Mouse (Mus musculus) fibroblast of lung, adult 2 months (primary cell): ENCODE measurements around the gene Klf7.

Experiments used
- DNase-seq: peaks from one replicate; pipeline ENCODE4 v3.0.0-alpha.2; 2011; ENCODE audit warnings: low read depth

The Klf7 gene

DNA sequence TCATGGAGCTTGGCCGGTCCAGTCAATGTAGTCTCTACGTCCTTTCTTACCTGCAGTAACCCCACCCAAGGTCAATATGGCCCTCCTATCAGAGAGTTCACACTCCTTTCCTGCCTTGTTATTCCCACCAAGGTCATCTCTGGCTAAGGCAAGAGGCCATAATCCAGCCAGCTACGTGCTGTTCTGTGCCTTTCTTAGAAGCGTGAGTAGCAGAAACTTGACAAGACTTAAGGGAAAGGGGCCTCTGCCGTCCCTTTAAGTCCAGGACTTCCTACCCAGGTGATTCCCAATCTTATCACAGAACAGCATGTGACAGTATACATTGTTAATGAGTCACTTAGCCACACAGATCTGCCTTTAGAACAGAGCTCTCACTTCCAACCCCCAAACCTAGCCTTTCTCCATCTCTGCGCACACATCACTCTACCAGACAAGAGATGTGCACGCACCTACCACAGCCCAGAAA lies 16.9 kb downstream of the Klf7 start:
- no peak for DNase-seq

DNA sequence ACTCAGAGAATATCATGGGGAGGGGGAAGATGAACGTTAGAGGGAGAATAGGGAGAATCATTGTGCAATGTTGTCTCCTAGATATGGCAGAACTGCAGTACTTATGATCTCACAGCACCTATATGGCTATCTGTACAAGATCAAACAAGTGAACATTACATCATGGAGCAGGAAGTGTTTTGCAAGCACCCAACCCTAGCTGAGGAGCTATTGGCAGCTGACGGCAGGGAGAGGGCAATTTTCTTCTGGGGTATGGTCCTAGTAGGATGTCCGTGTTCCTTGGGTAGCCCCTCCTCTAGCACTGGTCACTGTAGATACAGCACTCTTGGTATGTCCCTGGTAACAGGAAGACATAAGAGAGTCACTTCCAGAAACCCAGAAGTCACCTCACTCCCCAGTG lies 17.4 kb downstream of the Klf7 start:
- DNase-seq, result no peak

- no peak for DNase-seq
Measured at GRCm38 (mm10) chr1:64101331-64101730, 20.8 kb downstream of the Klf7 start.

- DNase-seq, result no peak
Measured at GRCm38 (mm10) chr1:64098800-64099199, 23.3 kb downstream of the Klf7 start.

DNA sequence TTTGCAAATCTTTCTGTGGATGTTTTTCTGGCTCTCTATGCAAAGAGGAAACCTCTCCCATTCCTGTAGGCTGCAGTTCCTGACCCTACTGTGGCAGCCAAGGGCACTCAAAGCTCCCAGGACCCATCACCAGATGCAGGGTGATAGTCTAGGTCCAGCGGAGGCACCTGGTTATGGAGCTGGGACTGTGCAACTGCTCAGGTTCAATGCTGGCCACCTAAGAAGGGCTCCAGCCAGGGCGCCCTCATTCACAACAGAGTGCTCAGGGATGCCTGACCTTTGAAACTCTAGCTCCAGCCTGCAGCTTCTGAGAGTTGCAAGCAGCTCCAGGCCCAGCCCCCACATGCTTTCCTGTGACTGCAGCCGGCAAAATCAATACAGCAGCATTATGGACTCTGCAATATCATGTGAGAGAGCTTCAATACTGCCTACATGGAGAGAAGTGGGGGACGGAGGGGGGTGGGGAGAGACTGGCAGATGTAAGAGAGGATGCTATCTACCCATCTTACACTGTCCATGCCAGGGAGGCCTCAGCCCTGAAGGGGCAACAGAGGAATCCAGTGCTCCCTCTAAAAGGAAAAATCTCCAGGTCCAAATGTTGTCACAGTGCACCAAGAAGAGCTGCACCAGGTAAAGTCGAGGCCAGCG lies 24.3 kb downstream of the Klf7 start:
- no peak for DNase-seq

GRCm38 (mm10) chr1:64093018-64093417 lies 29.1 kb downstream of the Klf7 start:
- DNase-seq, result no peak

GRCm38 (mm10) chr1:64091591-64091990 lies 30.5 kb downstream of the Klf7 start:
- no peak for DNase-seq

GRCm38 (mm10) chr1:64090566-64090965 lies 31.5 kb downstream of the Klf7 start:
- DNase-seq, result no peak

DNA sequence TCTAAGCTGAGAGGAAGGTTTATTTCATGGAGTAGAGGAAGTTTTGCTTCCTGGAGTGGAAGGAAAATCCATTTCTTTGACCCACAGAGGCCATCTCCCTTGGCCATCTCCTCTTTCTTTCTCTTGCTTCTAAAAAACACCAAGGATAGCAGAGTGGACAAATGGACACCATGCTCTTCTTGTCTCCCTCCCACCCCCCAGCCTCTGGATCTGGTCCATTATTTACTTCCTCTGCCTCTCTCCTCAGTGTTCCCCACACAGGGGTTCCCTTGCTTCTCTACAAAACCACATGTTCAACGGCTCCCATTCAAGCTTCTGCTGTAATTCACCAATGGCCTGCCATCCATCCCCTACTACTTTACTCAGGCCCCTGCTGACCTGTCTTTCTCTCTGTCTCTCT lies 32.4 kb downstream of the Klf7 start:
- no peak for DNase-seq

GRCm38 (mm10) chr1:64088604-64089320 lies 33.3 kb downstream of the Klf7 start:
- DNase-seq, result no peak

DNA sequence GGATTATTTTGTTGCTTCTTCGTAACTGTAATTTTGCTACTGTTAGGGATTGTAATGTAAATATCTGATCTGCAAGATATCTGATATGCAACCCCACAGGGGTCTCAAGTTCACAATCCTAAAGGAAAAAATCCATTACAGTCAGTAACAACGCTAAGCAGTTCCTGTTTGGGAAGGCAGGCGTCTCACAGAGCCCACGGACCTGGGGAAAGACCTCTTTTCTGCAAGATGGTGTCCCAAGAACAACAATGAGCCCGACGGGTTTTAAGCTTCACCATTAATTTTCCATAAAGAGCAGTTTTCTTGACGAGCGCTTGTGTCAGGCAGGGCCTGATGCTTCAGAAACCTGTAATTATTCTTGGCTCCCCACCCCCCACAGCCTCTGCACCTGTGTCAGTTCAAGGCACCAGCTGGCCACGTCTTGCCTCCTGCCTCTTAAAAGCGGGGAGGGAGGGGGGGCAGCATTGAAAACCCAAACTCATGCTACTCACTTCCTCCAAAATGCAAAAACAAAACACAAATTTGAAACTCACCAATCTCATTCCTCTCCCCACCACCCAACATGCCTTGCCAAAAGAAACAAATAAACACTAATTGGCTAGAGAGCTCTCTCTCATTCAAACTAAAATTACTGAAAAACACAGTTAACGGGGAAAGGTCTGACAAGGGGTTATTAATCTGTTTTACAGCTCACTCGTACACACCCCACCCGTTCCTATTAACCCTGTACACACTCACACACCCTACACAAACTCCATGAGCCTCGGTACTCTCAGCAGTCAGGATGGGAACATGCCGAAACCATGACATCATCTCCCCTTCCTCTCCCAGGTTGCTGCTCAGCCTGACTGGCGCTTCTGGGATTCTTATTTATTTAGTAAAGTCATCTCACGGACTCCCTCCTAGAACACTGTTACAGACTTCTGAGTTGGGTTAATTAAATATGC lies 34.2 kb downstream of the Klf7 start:
- DNase-seq, result peak; percentile 40

DNA sequence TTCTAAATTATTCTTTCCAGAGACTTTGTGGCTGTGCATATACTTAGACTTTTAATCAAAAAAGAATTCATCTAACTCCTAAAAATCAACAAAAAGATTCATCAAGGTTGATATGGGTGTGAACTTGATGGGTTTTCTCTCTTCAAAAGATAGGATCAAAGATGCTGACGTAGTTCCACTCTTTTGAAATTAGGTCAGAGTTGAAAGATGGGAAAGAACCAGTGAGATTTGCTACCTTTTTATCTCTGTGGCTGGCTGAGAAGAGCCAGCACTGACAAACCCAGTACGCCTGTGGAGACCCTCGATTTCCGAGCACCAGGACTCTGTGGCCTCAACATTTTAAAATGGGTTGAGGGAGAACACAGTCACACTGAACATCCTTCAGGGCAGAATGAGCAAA lies 36.2 kb downstream of the Klf7 start:
- no peak for DNase-seq

GRCm38 (mm10) chr1:64085361-64085760 lies 36.7 kb downstream of the Klf7 start:
- no peak for DNase-seq

DNA sequence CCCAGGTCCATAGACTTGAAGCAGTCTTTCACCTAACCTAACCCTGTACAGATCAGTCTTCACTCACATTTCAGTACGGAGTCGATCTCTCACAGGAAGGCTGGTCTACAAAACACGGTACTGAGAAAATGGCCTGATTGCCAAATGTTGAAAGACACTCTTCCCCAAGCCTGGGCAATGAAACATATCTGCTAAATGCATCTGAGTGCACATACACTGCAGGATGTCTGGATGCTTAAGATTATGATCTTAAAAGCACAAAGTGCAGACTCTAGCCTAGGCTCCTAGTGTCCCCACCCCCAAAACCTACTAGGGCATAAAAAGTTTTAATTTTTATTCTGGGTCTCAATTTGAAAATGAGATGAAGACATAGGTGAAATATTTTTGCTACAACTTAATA lies 37.4 kb downstream of the Klf7 start:
- no peak for DNase-seq

- no peak for DNase-seq
Measured at GRCm38 (mm10) chr1:64081791-64082190, 40.3 kb downstream of the Klf7 start.

DNA sequence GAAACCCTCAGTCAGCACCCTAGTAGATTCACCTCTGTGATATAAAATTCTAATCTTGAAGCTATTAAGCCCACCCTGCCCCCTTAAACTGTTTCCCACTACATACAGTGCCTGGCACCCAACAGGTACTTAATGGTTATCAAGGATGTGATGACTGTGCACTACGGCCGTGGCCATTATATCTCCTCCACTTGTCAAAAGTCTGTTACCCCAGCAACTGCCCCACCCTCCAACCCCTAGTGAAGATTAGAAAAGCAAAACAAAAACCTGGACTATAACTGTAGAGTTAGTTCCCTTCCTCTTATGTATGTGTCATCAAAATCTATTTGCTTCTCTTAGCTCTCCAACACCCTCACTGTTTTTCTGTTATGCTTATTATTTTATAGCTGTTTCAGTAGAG lies 40.9 kb downstream of the Klf7 start:
- DNase-seq, result no peak

DNA sequence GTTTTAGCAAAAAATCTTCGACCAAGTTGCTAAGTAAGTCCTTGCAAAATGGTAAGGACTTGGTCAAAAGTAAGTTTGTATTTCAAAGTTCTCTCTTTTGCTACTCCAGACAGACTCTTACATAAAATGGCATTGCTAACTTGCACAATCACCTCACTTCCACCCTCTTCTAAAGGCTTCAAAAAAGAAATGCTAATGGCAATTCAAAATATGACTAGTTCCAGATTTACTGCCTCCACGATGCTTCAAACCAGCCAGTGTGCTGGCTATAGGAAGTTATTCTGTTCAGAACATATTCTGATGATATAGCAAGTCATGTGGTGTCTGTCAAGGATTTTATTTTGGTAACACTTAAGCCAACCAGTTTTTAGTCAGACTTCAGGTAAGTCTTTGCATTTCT lies 41.8 kb downstream of the Klf7 start:
- DNase-seq, result no peak

GRCm38 (mm10) chr1:64078747-64079211 lies 43.3 kb downstream of the Klf7 start:
- DNase-seq, result no peak

DNA sequence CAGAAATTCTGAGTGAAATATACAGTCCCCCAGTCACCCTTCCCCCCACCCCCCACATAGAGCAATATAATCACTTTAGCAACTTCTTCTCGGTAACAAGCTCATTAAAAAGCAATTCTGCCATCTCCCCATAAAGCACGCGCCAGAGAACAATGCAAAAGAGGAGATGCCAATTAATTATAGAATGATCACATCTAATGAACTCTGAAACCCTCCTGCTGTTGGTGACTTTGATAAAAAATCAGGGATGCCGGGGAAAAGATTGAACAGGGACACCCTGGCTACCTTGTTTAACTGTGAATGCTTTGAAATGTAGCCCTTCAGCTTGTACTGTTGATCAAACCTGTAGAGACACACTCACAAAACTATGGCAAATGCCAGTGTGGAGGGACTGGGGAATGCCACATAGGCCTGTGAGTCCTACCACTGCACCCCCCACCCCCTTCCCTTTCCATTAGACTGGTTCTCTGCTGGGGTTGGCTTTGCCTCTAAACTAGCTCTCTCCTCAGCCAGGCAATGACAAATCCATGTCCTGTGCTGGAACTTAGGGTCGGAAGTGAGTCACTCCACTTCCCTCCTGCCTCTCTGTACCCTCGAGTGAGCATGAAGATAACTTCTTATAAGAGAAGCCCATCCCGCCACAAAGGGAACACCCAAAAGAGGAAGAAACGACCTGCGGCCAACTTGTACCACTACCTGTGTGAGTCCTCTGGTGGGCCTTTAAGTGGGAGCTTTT lies 43.9 kb downstream of the Klf7 start:
- DNase-seq, result no peak

DNA sequence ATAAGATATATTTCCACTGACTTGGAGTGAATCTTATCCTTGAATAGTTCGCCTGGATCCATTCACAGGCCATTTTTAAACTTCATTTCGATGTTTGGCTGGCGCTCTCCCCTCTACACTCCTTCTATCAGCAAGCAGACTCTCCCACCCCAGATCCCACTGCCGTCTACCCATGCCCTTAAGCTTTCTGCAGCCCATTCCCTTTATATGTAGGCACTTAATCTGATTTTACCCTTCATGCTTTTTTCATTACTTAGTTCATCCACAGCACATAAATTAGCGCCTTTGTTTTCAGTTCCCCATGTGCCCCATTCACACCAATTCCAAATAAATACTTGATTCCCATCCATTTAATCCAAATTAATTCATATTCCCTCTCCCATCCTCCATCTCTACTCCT lies 48.0 kb downstream of the Klf7 start:
- no peak for DNase-seq

- no peak for DNase-seq
Measured at GRCm38 (mm10) chr1:64070947-64071346, 51.1 kb downstream of the Klf7 start.
